Mouse (Mus musculus): ENCODE measurements around the gene Ly6g6f. TPM values are rescaled to one million over a fixed set of nuclear protein-coding genes. Genes with fewer than 3 reads are reported as not detected.
"Not testable (repeated sequence)": the region's sequence is repeated elsewhere in the genome, so short reads cannot be mapped to it uniquely, and the experiment has no call there.

Ly6g6f gene
- polyA plus RNA-seq, 1 experiment from 2014 or later = 0.13 TPM

DNA sequence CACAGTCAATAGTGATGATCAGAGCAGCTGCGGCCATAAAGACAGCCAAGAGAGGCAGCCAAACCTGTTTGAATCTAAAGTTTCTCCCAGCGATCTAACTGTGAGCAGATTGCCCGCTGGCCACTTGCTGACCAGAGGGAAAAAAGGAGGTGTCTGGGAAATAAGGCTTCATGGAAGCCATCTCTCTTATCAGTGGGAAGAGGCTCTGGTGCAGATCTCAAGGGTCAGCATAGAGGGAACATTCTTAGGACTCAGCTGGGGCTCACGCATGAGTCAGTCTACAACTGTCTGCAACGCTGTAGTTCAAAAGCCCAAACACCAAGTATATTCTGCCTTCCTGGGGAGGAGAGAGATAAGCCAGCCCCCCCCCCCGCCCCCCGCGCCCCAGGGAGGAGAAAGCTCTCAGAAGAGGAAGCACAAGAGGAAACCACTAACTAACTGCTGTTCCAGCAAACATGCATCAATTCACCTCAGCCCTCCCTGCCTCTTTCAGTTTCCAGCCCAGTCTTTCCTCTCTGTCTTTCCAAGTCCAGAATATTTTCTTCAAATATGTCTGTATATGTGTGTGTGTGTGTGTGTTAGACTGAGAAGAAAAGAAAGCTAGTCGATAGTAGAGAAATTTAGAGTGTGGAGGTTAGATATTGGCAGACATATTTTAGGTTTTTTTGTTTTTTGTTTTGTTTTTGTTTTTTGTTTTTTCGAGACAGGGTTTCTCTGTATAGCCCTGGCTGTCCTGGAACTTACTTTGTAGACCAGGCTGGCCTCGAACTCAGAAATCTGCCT, 37.1 kb downstream of the Ly6g6f start:
- 32% methylated on average over 11 of the region's 11 CpGs for WGBS
- peak overlapping the region; percentile 99 for H3K27ac ChIP-seq
- H3K36me3 ChIP-seq = peaks cover 13% of the 10 kb centered on the region
- ATAC-seq (ENCODE audit: insufficient number of reproducible peaks, low FRiP score, low TSS enrichment, low read depth) = no peak
- no peak overlapping the region for H3K9ac ChIP-seq
- no peak overlapping the region for H3K4me3 ChIP-seq
- no peaks in the 10 kb centered on the region for H3K27me3 ChIP-seq
- H3K4me2 ChIP-seq = peak overlapping the region; percentile 17; the same call in 1 of the 2 replicates
- no peaks in the 10 kb centered on the region for H3K9me3 ChIP-seq
- H3K4me1 ChIP-seq = peaks cover 57% of the 10 kb centered on the region

- H3K4me1 ChIP-seq = peaks cover 53% of the 10 kb centered on the region
- 53% methylated on average over 1 of the region's 1 CpGs for WGBS
- no peaks in the 10 kb centered on the region for H3K27me3 ChIP-seq
- no peak overlapping the region for H3K9ac ChIP-seq
- H3K4me2 ChIP-seq = peak overlapping the region; percentile 17; the same call in 1 of the 2 replicates
- ATAC-seq (ENCODE audit: insufficient number of reproducible peaks, low FRiP score, low TSS enrichment, low read depth) = no peak
- peak overlapping the region; percentile 99 for H3K27ac ChIP-seq
- H3K36me3 ChIP-seq = peaks cover 7% of the 10 kb centered on the region
- H3K4me3 ChIP-seq = no peak overlapping the region
- H3K9me3 ChIP-seq = no peaks in the 10 kb centered on the region
Observed at GRCm38 (mm10) chr17:35047688-35048087, 37.7 kb downstream of the Ly6g6f start.

- WGBS = 2% methylated on average over 33 of the region's 33 CpGs
- Histone ChIP-seq H3K27ac (peak within 1 kb of the TSS; percentile 99), H3K4me2 (peak within 1 kb of the TSS; percentile 97), H3K27me3 (no peaks in the 10 kb centered on the region), H3K4me3 (peak within 1 kb of the TSS; percentile 59), H3K9ac (peak within 1 kb of the TSS; percentile 84), H3K36me3 (no peaks in the 10 kb centered on the region), H3K4me1 (peaks cover 45% of the 10 kb centered on the region), H3K9me3 (no peaks in the 10 kb centered on the region)
- peak; percentile 97 for ATAC-seq (ENCODE audit: insufficient number of reproducible peaks, low FRiP score, low TSS enrichment, low read depth)
Observed at GRCm38 (mm10) chr17:35046681-35047455, 38.5 kb downstream of the Ly6g6f start, which contains the start of gene Msh5. TSS of gene Msh5 (minus strand) at chr17:35046745.

DNA sequence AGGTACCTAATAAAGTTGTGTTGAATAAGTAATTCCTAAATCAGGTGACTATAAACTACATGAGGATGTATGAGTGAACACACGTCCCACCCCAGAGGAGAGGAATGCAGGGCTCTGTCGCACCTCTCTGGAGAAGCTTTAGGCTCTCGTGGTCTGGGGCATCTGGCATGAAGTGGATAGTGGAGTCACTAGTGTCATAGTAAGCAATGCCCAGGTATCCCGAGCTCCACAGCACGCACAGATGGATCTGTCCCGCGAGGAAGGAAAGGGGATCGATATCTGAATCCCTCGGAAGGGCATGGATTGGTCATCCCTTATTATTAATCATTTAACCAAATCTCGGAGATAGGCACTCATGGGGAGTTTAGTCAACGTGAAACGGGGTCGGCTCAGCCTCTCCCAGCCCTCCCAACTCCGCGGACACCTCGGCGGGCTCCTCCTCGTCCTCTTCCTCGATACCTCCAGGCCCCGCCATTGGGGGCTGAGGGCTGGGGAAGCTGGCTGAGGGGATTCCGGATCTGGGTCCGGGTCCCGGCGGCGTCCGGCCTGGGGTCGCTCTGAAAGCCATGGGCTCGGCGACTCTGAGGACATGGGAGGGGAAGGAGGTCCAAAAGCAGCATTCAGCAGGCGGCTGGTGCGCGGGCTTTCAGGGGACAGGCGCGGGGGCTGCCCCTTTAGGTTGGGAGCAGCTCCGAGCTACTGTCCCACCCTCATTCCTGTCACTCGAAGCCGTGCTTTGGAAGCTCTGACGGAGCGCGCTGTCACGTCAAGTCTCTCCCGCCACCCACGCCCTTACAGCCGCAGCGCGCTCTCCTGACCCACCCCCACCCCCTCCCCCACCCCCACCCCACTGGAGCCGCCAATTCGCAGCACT, 39.4 kb downstream of the Ly6g6f start:
- Histone ChIP-seq H3K36me3 (no peaks in the 10 kb centered on the region), H3K9me3 (no peaks in the 10 kb centered on the region), H3K4me2 (peak overlapping the region; percentile 97), H3K9ac (peak overlapping the region; percentile 84), H3K4me3 (peak overlapping the region; percentile 59), H3K4me1 (peaks cover 43% of the 10 kb centered on the region), H3K27me3 (no peaks in the 10 kb centered on the region), H3K27ac (peak overlapping the region; percentile 99)
- ATAC-seq (ENCODE audit: insufficient number of reproducible peaks, low FRiP score, low TSS enrichment, low read depth) = peak; percentile 81
- WGBS = 4% methylated on average over 40 of the region's 48 CpGs

DNA sequence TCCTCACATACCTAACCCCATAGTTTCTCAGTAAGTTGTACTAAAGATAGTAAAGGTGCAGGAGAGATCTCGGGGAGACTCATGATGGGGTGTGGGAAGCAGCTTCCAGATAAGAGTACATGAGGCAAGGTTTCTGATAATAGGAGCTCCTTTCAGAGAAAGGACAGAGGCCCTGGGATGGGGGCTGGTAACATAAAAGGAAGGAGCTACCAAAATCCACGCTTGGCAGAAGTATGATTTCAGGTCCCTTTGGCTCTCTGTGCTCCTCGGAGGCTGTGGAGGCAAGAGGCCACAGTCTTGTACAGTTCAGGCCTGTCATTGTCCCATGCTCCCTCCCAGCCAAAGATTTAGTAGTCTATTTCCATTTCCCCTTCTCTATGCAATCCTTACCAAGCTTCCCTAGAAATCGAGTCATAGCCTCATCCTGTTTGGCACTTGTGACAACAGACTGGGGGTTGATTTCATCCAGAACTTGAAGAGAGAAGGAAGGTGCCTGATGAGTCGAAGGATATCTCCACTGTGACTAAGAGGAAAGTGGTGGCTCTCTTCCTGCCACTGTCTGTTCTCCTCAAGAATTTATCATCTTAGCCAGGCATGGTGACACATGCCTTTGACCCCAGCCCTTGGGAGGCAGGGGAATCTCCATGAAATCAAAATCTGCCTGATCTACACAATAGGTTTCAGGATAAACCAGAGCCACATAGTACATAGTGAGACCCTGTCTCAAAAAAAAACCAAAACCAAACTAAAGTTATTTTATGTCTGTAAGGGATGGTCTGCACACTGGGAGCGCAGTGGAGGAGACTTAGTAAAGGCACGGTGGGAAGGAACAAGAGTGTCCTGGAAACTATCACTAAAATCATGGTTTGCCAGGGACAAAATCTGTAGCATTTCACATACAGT, 40.3 kb downstream of the Ly6g6f start:
- Histone ChIP-seq H3K4me2 (peak overlapping the region; percentile 97), H3K4me1 (peaks cover 43% of the 10 kb centered on the region), H3K4me3 (peak overlapping the region; percentile 59), H3K9me3 (no peaks in the 10 kb centered on the region), H3K27me3 (no peaks in the 10 kb centered on the region), H3K9ac (no peak overlapping the region), H3K27ac (no peak overlapping the region), H3K36me3 (no peaks in the 10 kb centered on the region)
- no peak for ATAC-seq (ENCODE audit: insufficient number of reproducible peaks, low FRiP score, low TSS enrichment, low read depth)
- 81% methylated on average over 7 of the region's 7 CpGs for WGBS

DNA sequence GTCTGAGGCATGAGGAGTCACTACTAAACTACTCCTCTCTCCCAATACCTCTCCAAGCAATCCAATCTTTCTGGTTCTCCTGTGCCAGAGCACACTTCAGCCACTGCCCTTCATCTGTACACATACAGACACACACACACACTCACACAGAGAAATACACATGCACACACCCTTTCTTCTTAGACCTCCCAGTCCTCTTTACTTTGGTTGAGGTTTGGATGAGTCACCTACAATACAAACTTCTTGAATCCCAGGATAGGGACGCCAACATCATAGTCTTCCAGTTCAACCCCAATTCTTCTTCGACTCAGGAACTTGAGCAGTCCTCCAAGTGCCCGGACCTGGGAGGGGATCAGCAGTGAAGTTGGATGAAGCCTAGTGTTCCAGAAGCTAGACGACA, 41.6 kb downstream of the Ly6g6f start:
- H3K9ac ChIP-seq = no peak overlapping the region

GRCm38 (mm10) chr17:35039121-35039873, 46.1 kb downstream of the Ly6g6f start:
- Histone ChIP-seq H3K27ac (no peak overlapping the region), H3K4me1 (no peaks in the 10 kb centered on the region), H3K36me3 (no peaks in the 10 kb centered on the region), H3K4me3 (no peak overlapping the region), H3K9ac (no peak overlapping the region), H3K4me2 (no peak overlapping the region), H3K27me3 (no peaks in the 10 kb centered on the region), H3K9me3 (no peaks in the 10 kb centered on the region)
- ATAC-seq (ENCODE audit: insufficient number of reproducible peaks, low FRiP score, low TSS enrichment, low read depth) = no peak
- WGBS = 83% methylated on average over 11 of the region's 11 CpGs

More for the DNA sequence above, 41.6 kb downstream of the Ly6g6f start:
- WGBS = 78% methylated on average over 4 of the region's 4 CpGs
- peaks cover 30% of the 10 kb centered on the region for H3K4me1 ChIP-seq
- no peaks in the 10 kb centered on the region for H3K36me3 ChIP-seq
- H3K27ac ChIP-seq = no peak overlapping the region
- no peak overlapping the region for H3K4me3 ChIP-seq
- ATAC-seq (ENCODE audit: insufficient number of reproducible peaks, low FRiP score, low TSS enrichment, low read depth) = no peak
- H3K27me3 ChIP-seq = no peaks in the 10 kb centered on the region
- H3K9me3 ChIP-seq = no peaks in the 10 kb centered on the region
- no peak overlapping the region for H3K4me2 ChIP-seq

GRCm38 (mm10) chr17:35034896-35035295, 50.5 kb downstream of the Ly6g6f start:
- no peak overlapping the region for H3K27ac ChIP-seq

DNA sequence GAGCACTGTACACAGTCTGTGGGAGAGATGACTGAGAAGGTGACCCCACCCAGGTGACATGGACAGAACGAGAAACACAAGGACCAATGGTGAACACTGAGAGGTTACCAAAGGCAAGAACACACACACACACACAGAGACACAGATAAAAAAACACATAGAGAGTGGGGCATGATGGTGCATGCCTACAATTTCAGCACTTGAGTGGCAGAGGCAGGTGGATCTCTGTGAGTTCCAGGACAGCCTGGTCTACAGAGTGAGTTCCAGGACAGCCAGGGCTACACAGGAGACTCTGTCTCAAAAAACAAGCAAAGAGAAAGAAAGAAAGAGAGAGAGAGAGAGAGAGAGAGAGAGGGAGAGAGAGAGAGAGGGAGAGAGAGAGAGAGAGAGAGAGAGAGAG, 51.7 kb downstream of the Ly6g6f start:
- not testable (repeated sequence) for H3K9ac ChIP-seq; ATAC-seq (ENCODE audit: insufficient number of reproducible peaks, low FRiP score, low TSS enrichment, low read depth); H3K4me3 ChIP-seq; H3K27ac ChIP-seq; H3K27me3 ChIP-seq; H3K9me3 ChIP-seq; H3K36me3 ChIP-seq; H3K4me2 ChIP-seq; H3K4me1 ChIP-seq
- WGBS = 68% methylated on average over 1 of the region's 1 CpGs

More at GRCm38 (mm10) chr17:35034896-35035295, 50.5 kb downstream of the Ly6g6f start:
- no peaks in the 10 kb centered on the region for H3K27me3 ChIP-seq
- no peak for ATAC-seq (ENCODE audit: insufficient number of reproducible peaks, low FRiP score, low TSS enrichment, low read depth)
- H3K4me2 ChIP-seq = no peak overlapping the region
- H3K9ac ChIP-seq = no peak overlapping the region
- no peak overlapping the region for H3K4me3 ChIP-seq
- 64% methylated on average over 6 of the region's 6 CpGs for WGBS
- no peaks in the 10 kb centered on the region for H3K9me3 ChIP-seq
- 0 out of 2 replicates have a peak, but pooled peaks cover 1% of the 10 kb centered on the region for H3K4me1 ChIP-seq
- no peaks in the 10 kb centered on the region for H3K36me3 ChIP-seq

- no peak overlapping the region for H3K27ac ChIP-seq
- WGBS = 65% methylated on average over 8 of the region's 8 CpGs
- ATAC-seq (ENCODE audit: insufficient number of reproducible peaks, low FRiP score, low TSS enrichment, low read depth) = no peak
Observed at GRCm38 (mm10) chr17:35032323-35032870, 53.0 kb downstream of the Ly6g6f start.

More at GRCm38 (mm10) chr17:35032323-35032870, 53.0 kb downstream of the Ly6g6f start:
- H3K4me1 ChIP-seq = peaks cover 11% of the 10 kb centered on the region
- no peaks in the 10 kb centered on the region for H3K27me3 ChIP-seq
- no peak overlapping the region for H3K9ac ChIP-seq
- no peak overlapping the region for H3K4me3 ChIP-seq
- H3K4me2 ChIP-seq = no peak overlapping the region
- H3K9me3 ChIP-seq = no peaks in the 10 kb centered on the region
- no peaks in the 10 kb centered on the region for H3K36me3 ChIP-seq

Data from limb, embryonic 15.5 days (tissue).